Mouse (Mus musculus) naive thymus-derived CD4-positive, alpha-beta T cell, adult 5 months (primary cell): ENCODE measurements around the gene Trp73. TPM values are rescaled to one million over a fixed set of nuclear protein-coding genes. Genes with fewer than 3 reads are reported as not detected.

ENCODE experiments used
- polyA plus RNA-seq: library from polyadenylated mRNA; unstranded; fragments of 100-300 nt; shearing (Covaris generic); gene quantifications from one replicate; pipeline ENCODE4 v1.2.1, GENCODE M21; 2017

Trp73 gene
- polyA plus RNA-seq: not detected

GRCm38 (mm10) chr4:154140182-154140212 is at the start of gene Trp73:
Trp73 (minus strand) TSS chr4:154140208.

GRCm38 (mm10) chr4:154170506-154171150 is 30.6 kb upstream of the Trp73 start, which contains the start of gene Megf6:
Megf6 (plus strand) TSS chr4:154170730.

DNA sequence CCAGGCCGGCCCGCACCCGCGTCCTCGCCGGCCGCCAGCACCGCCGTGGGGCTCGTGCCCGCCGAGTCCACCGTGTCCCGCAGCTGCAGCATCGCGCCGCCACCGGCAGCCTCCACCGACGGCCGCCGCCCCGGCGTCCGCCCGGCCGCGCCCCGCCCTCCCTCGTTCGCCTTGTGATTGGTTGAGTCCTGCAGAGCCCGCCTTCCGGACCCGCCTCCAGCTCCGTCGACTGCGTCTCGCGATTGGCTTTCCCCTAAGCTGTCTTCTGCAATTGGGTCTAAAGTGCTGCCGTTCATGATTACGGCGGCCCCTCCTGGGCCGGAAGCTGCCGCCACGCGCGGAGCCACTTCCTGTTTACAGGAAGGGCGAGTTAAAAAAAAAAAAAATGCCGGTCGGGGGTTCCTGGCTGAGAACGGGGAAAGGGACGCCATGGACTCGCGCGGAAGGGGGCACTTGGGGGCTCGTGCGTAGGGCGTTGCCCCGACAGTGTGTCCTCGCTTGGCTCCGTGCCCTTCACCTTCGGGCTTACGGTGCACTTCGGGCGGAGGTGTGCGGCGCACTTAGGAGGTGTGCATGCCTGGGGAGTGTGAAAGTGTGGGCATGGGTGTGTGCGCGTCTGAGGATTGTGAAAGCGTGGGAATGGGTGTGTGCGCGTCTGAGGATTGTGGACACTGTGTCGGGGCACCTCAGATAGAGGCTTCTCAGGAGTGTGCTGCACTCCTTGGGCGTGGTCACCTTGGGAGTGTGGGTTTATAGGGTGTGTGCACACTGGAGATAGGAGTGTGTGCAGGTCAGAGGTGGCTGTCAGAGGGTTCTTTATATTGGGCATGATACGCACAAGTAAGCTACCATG is 20.8 kb upstream of the Trp73 start, which contains the start of gene Tprgl:
Gene Tprgl (minus strand): TSS at position 129 of the 853 bp plus-strand sequence.

DNA sequence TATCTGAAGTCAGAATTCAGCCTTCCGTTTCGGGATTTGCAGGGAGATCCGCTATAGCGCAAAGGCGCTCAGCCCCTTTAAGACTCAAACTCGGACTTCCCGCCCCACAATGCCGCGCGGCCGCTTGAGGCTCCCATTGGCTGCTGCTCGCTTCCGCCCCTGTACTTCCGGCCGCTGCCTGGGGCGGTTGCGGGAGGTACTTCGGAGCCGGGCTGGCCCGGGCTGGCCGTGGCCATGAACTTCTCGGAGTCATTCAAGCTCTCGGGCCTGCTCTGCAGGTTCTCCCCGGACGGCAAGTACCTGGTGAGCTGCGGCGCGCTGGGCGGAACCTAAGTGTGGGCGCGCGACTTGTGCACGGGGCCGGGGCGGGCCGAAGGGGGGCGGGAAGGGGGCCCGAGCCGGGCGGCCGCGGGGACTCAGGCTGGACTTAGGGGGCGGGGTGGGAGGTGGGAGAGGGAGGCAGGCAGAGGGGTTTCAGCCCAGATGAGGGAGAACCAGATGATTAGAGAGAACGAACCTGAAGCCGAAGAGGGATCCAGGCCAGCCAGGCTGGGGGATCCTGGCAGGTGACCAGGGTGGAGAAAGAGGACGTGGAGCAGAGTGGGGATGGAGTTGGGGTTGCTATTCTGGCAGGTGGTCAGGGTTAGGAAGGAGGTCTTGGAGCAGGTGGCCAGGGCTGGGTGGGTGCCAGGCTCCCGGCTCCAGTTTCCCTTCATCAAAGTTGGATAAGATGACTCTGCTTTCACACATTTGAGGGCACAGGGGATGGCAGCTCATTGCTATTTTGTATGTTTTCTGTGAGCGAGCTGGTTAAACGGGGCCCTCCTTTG is 2.4 kb upstream of the Trp73 start, which contains the start of gene Wrap73:
Gene Wrap73 (plus strand): TSS at position 162 of the 830 bp plus-strand sequence.

DNA sequence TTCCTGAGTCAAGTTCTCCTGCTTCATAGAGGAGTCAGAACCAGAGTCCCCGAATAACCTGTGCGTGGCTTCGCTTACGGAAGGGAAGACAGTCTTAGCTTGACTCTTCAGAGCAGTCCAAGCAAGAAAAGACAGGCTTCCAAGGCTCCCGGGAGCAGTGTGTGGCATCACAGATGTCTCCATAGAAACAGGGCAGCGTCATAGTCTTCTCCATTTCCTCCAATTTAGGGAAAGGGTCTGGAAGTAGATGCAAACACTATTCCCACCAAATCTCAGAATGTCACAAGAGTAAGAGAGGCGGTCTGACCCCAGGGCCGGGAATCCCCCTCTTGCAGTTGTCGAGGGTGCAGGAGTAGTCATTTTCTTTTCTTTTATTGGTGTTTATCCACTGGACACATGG is 97.4 kb downstream of the Trp73 start, which contains the start of gene Ccdc27:
Gene Ccdc27 (minus strand): TSS at position 101 of the 400 bp plus-strand sequence.

GRCm38 (mm10) chr4:154025641-154026440 is 114.2 kb downstream of the Trp73 start, which contains the start of gene Smim1:
Smim1 (minus strand) TSS chr4:154026230.

GRCm38 (mm10) chr4:154011646-154012089 is 128.3 kb downstream of the Trp73 start, which contains the start of gene Lrrc47:
Lrrc47 (plus strand) TSS chr4:154011731.

Other genes starting within 250 kb of the Trp73 start
- 38.0 TPM for gene A430005L14Rik, start 183.0 kb downstream of the Trp73 start, polyA plus RNA-seq
- gene Dffb, start 165.1 kb downstream of the Trp73 start, polyA plus RNA-seq: 29.8 TPM
- gene Cep104, start 165.0 kb downstream of the Trp73 start, polyA plus RNA-seq: 12.9 TPM
- gene Lrrc47, start 128.5 kb downstream of the Trp73 start, polyA plus RNA-seq: 58.5 TPM
- gene Smim1, start 114.0 kb downstream of the Trp73 start, polyA plus RNA-seq: not detected
- not detected for gene Ccdc27, start 97.5 kb downstream of the Trp73 start, polyA plus RNA-seq
- gene Wrap73, start 2.2 kb upstream of the Trp73 start, polyA plus RNA-seq: 33.0 TPM
- gene Tprgl, start 20.5 kb upstream of the Trp73 start, polyA plus RNA-seq: 484 TPM
- 0.10 TPM for gene Megf6, start 30.5 kb upstream of the Trp73 start, polyA plus RNA-seq
- gene Arhgef16, start 161.5 kb upstream of the Trp73 start, polyA plus RNA-seq: not detected
- gene B230104I21Rik, start 195.9 kb upstream of the Trp73 start, polyA plus RNA-seq: not detected